Mouse (Mus musculus): ENCODE data around the gene Grm2. TPM values are rescaled to one million over a fixed set of nuclear protein-coding genes. Genes with fewer than 3 reads are reported as not detected.
A peak's percentile ranks its signal among the peaks of the same experiment; 100 is the strongest.

The Grm2 gene
- total RNA-seq, 2 experiments from 2014 or later = 57.0 to 60.5 TPM

- no peak for DNase-seq (ENCODE audit: extremely low spot score in 1 of 2, low spot score in 2 of 2)
- H3K27ac ChIP-seq = peak overlapping the region; percentile 41
- no peak overlapping the region for H3K4me3 ChIP-seq
- no peak for TF ChIP-seq CTCF (IDR thresholded peaks at IDR 0.05)
- intact Hi-C loops (cut with DNase I) = no loop called here
Observed at GRCm38 (mm10) chr9:106676571-106676970, 20.7 kb upstream of the Grm2 start.

GRCm38 (mm10) chr9:106675965-106676364 lies 20.1 kb upstream of the Grm2 start:
- Histone ChIP-seq H3K27ac (peak overlapping the region; percentile 41), H3K4me3 (no peak overlapping the region)
- no peak for TF ChIP-seq CTCF (IDR thresholded peaks at IDR 0.05)
- DNase-seq (ENCODE audit: extremely low spot score in 1 of 2, low spot score in 2 of 2) = peak in 1 of 2 experiments; percentile 44
- intact Hi-C loops (cut with DNase I) = no loop called here

- Histone ChIP-seq H3K27ac (peak overlapping the region; percentile 41; the same call in 1 of the 2 replicates), H3K4me3 (no peak overlapping the region)
- intact Hi-C loops (cut with DNase I) = no loop called here
- peak; percentile 80 to 87 for DNase-seq (ENCODE audit: extremely low spot score in 1 of 2, low spot score in 2 of 2)
- TF ChIP-seq CTCF (IDR thresholded peaks at IDR 0.05) = peak; percentile 98
Observed at GRCm38 (mm10) chr9:106675480-106675879, 19.6 kb upstream of the Grm2 start.

- intact Hi-C loops (cut with DNase I) = no loop called here
- Histone ChIP-seq H3K4me3 (no peak overlapping the region), H3K27ac (no peak overlapping the region)
- no peak for TF ChIP-seq CTCF (IDR thresholded peaks at IDR 0.05)
- DNase-seq (ENCODE audit: extremely low spot score in 1 of 2, low spot score in 2 of 2) = no peak
Observed at GRCm38 (mm10) chr9:106673860-106674259, 18.0 kb upstream of the Grm2 start.

GRCm38 (mm10) chr9:106664856-106665255 lies 9.0 kb upstream of the Grm2 start:
- Histone ChIP-seq H3K27ac (peak overlapping the region; percentile 97), H3K4me3 (no peak overlapping the region)
- intact Hi-C loops (cut with DNase I) = no loop called here
- no peak for TF ChIP-seq CTCF (IDR thresholded peaks at IDR 0.05)
- DNase-seq (ENCODE audit: extremely low spot score in 1 of 2, low spot score in 2 of 2) = no peak

- intact Hi-C loops (cut with DNase I) = no loop called here
- peak overlapping the region; percentile 97 for H3K27ac ChIP-seq
- no peak overlapping the region for H3K4me3 ChIP-seq
- no peak for TF ChIP-seq CTCF (IDR thresholded peaks at IDR 0.05)
- peak; percentile 72 to 78 for DNase-seq (ENCODE audit: extremely low spot score in 1 of 2, low spot score in 2 of 2)
Observed at GRCm38 (mm10) chr9:106664433-106664832, 8.6 kb upstream of the Grm2 start.

- H3K4me3 ChIP-seq = no peak overlapping the region
- DNase-seq (ENCODE audit: extremely low spot score in 1 of 2, low spot score in 2 of 2) = no peak
- TF ChIP-seq CTCF (IDR thresholded peaks at IDR 0.05) = no peak
- intact Hi-C loops (cut with DNase I) = no loop called here
- no peak overlapping the region; the same call in 1 of the 2 replicates for H3K27ac ChIP-seq
Observed at GRCm38 (mm10) chr9:106663200-106663599, 7.3 kb upstream of the Grm2 start.

GRCm38 (mm10) chr9:106659935-106660334 lies 4.1 kb upstream of the Grm2 start:
- Histone ChIP-seq H3K27ac (no peak overlapping the region), H3K4me3 (no peak overlapping the region)
- no peak for DNase-seq (ENCODE audit: extremely low spot score in 1 of 2, low spot score in 2 of 2)
- intact Hi-C loops (cut with DNase I) = no loop called here
- TF ChIP-seq CTCF (IDR thresholded peaks at IDR 0.05) = no peak

- no peak for TF ChIP-seq CTCF (IDR thresholded peaks at IDR 0.05)
- intact Hi-C loops (cut with DNase I) = no loop called here
- no peak overlapping the region for H3K4me3 ChIP-seq
- DNase-seq (ENCODE audit: extremely low spot score in 1 of 2, low spot score in 2 of 2) = no peak
- H3K27ac ChIP-seq = no peak overlapping the region
Observed at GRCm38 (mm10) chr9:106659441-106659840, 3.6 kb upstream of the Grm2 start.

- H3K4me3 ChIP-seq = no peak overlapping the region
- H3K27ac ChIP-seq = peak overlapping the region; percentile 92
- no peak for TF ChIP-seq CTCF (IDR thresholded peaks at IDR 0.05)
- no peak for DNase-seq (ENCODE audit: extremely low spot score in 1 of 2, low spot score in 2 of 2)
- intact Hi-C loops (cut with DNase I) = no loop called here
Observed at GRCm38 (mm10) chr9:106657592-106657991, 1.7 kb upstream of the Grm2 start.

- DNase-seq (ENCODE audit: extremely low spot score in 1 of 2, low spot score in 2 of 2) = no peak
- Histone ChIP-seq H3K4me3 (peak overlapping the region; percentile 70), H3K27ac (peak overlapping the region; percentile 92)
- no peak for TF ChIP-seq CTCF (IDR thresholded peaks at IDR 0.05)
- intact Hi-C loops (cut with DNase I) = no loop called here
Observed at GRCm38 (mm10) chr9:106656820-106657219, 938 bp upstream of the Grm2 start.

GRCm38 (mm10) chr9:106652720-106653119 lies 3.2 kb downstream of the Grm2 start:
- intact Hi-C loops (cut with DNase I) = no loop called here
- DNase-seq (ENCODE audit: extremely low spot score in 1 of 2, low spot score in 2 of 2) = no peak
- peak; percentile 61 for TF ChIP-seq CTCF (IDR thresholded peaks at IDR 0.05)
- Histone ChIP-seq H3K27ac (no peak overlapping the region), H3K4me3 (peak overlapping the region; percentile 33)

GRCm38 (mm10) chr9:106647226-106647625 lies 8.7 kb downstream of the Grm2 start:
- Histone ChIP-seq H3K4me3 (no peak overlapping the region), H3K27ac (no peak overlapping the region)
- intact Hi-C loops (cut with DNase I) = no loop called here
- DNase-seq (ENCODE audit: extremely low spot score in 1 of 2, low spot score in 2 of 2) = no peak
- TF ChIP-seq CTCF (IDR thresholded peaks at IDR 0.05) = no peak
